Mouse (Mus musculus) stomach, postnatal 0 days (tissue): ENCODE data around the gene Cd28.

Source experiments
- CTCF ChIP-seq: IDR thresholded peaks from 2 replicates; pipeline ENCODE4 v1.5.1; 2016; ENCODE audit warnings: antibody characterized with exemption, low read depth, mild to moderate bottlenecking, moderate library complexity
- EP300 ChIP-seq: optimal IDR thresholded peaks from 2 replicates; pipeline ENCODE3; 2016; ENCODE audit warnings: antibody characterized with exemption

- TF ChIP-seq CTCF (no peak), EP300 (no peak)
These were observed 30.3 kb downstream of the Cd28 start for GRCm38 (mm10) chr1:60746856-60747255.
